Mouse (Mus musculus) liver, adult 2 months (tissue): ENCODE data around the gene Hoxc8.

Experiments
- CTCF ChIP-seq: fragments of 200-500 bp; IDR thresholded peaks from 2 replicates; pipeline ENCODE4 v1.5.1; 2011; ENCODE audit warnings: low read depth, low read length, control low read depth
- POLR2A ChIP-seq: fragments of 200-500 bp; IDR thresholded peaks from 2 replicates; pipeline ENCODE4 v1.6.1; 2011; ENCODE audit warnings: low read length, control low read depth; ENCODE audit not compliant: insufficient read depth; ENCODE audit errors: extremely low read depth

- TF ChIP-seq POLR2A (no peak), CTCF (no peak)
Observed at GRCm38 (mm10) chr15:102979936-102980335, 10.5 kb upstream of the Hoxc8 start.
